Mouse (Mus musculus) kidney, adult 2 months (tissue): ENCODE data around the gene Rbm20. TPM values are rescaled to one million over a fixed set of nuclear protein-coding genes. Genes with fewer than 3 reads are reported as not detected.

Experiments used
- DNase-seq: peaks from one replicate; pipeline ENCODE4 v3.0.0; 2021
- H3K27ac ChIP-seq: fragments of 200-500 bp; 2 replicates; pipeline ENCODE4 v1.5.1; 2012; ENCODE audit warnings: low read depth, low read length, control low read depth, inconsistent platforms; ENCODE audit not compliant: insufficient read depth
- H3K27me3 ChIP-seq: fragments of 200-500 bp; replicated peaks from 2 replicates; pipeline ENCODE4 v1.6.1; 2012; ENCODE audit warnings: mild to moderate bottlenecking, moderate library complexity, low read length, inconsistent platforms; ENCODE audit not compliant: control insufficient read depth, insufficient read depth
- H3K36me3 ChIP-seq: fragments of 200-500 bp; 2 replicates; pipeline ENCODE4 v1.6.1; 2012; ENCODE audit warnings: mild to moderate bottlenecking, moderate library complexity, low read length, inconsistent platforms; ENCODE audit not compliant: control insufficient read depth, insufficient read depth
- H3K4me1 ChIP-seq: fragments of 200-500 bp; 2 replicates; pipeline ENCODE4 v1.6.1; 2011; ENCODE audit warnings: low read length; ENCODE audit not compliant: control insufficient read depth, insufficient read depth
- H3K4me3 ChIP-seq: fragments of 200-500 bp; 2 replicates; pipeline ENCODE4 v1.5.1; 2011; ENCODE audit warnings: mild to moderate bottlenecking, low read depth, low read length, control low read depth; ENCODE audit not compliant: insufficient read depth
- CTCF ChIP-seq: fragments of 200-500 bp; conservative IDR thresholded peaks from 2 replicates; pipeline ENCODE4 v1.5.1; 2011; ENCODE audit warnings: low read depth, mild to moderate bottlenecking, control low read depth, low read length, moderate library complexity, mixed read lengths; ENCODE audit not compliant: insufficient read depth, insufficient read length
- POLR2A ChIP-seq: fragments of 200-500 bp; IDR thresholded peaks from one replicate; pipeline ENCODE4 v1.6.1; 2011; ENCODE audit warnings: low read depth, low read length, control low read depth
- WGBS: fragments of 180-500 bp; shearing (Covaris S2); methylation state at CpG from one replicate; pipeline ENCODE4 v1.1.7; 2018; 5-methylcytosine and 5-hydroxymethylcytosine counted together
- polyA plus RNA-seq: library from polyadenylated mRNA; depleted of rRNA; stranded (reverse); fragments of >200 nt; gene quantifications from 2 replicates; pipeline ENCODE4 v1.2.3, GENCODE M21; 2012

Rbm20 gene
- polyA plus RNA-seq, 1 experiment = 4.3 TPM

GRCm38 (mm10) chr19:53671432-53671831 is 5.7 kb upstream of the Rbm20 start:
- Histone ChIP-seq H3K4me1 (no peaks in the 10 kb centered on the region), H3K27ac (no peak overlapping the region), H3K27me3 (no peaks in the 10 kb centered on the region), H3K4me3 (no peak overlapping the region), H3K36me3 (no peaks in the 10 kb centered on the region)
- no peak for TF ChIP-seq CTCF
- TF ChIP-seq POLR2A = no peak
- WGBS = 71% methylated on average over 3 of the region's 3 CpGs
- no peak for DNase-seq

DNA sequence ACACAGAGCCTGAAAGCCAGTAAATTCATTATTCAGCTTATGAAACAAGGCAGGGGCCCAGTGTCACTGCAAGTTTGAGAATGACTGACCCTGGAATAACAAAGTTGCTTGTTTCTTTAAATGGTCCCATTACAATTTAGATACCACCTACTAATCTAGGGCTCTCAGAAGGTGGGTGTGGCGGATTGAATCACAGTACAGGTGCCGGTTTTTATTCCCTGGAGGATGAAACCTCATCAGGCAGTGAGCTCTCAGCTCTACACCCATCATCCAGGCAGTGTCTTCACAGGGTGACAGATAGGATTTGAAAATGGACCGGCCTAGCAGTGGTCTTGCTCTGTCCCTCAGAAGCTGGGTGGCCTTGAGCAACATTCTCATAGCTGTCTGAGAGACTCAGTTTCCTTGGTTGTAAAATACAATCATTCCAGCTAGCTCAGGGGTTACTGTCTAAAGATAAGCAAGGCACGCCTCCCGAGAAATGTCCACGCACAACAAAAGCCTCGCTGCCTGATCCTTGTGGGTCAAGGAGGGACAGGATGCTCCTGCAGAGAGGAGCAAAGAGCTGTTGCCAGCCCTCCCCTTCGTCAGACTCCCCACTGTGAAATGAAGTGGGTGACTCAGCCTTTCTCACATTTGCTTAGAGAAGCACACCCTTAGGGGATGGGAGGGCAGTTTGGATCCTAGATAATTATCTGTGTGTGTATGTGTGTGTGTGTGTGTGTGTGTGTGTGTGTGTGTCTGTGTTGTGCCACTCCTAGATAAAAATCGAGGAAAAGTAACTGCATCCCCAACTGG is 2.8 kb upstream of the Rbm20 start:
- H3K27ac ChIP-seq = no peak overlapping the region
- no peaks in the 10 kb centered on the region for H3K4me1 ChIP-seq
- peaks cover 11% of the 10 kb centered on the region; the same call in 1 of the 2 replicates for H3K27me3 ChIP-seq
- H3K36me3 ChIP-seq = no peaks in the 10 kb centered on the region
- H3K4me3 ChIP-seq = no peak overlapping the region
- TF ChIP-seq CTCF (no peak), POLR2A (no peak)
- DNase-seq = no peak
- 73% methylated on average over 9 of the region's 9 CpGs for WGBS

DNA sequence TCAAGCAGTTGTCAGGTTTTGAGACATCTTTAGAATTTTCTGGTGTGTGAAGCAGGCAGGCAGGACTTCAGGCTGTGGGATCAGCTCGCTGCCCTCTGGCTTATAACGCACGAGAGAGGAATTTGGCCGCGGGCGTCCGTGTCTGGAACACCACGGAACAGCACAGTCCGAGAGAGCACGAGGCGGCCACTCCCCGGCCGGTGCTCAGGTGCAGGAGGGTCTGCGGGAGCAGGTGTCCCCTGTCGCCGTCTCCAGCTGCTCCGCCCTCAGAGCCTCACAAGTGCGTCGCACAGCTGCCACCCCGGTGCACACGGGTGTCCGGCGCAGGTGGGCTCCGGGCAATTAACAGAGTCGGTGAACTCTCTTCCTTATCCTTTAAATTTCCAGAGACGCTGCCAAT is 878 bp upstream of the Rbm20 start:
- TF ChIP-seq POLR2A (no peak), CTCF (no peak)
- Histone ChIP-seq H3K4me1 (no peaks in the 10 kb centered on the region), H3K36me3 (no peaks in the 10 kb centered on the region), H3K27ac (no peak overlapping the region), H3K4me3 (no peak overlapping the region), H3K27me3 (peaks cover 11% of the 10 kb centered on the region; the same call in 1 of the 2 replicates)
- 5% methylated on average over 26 of the region's 26 CpGs for WGBS
- peak; percentile 6 for DNase-seq

DNA sequence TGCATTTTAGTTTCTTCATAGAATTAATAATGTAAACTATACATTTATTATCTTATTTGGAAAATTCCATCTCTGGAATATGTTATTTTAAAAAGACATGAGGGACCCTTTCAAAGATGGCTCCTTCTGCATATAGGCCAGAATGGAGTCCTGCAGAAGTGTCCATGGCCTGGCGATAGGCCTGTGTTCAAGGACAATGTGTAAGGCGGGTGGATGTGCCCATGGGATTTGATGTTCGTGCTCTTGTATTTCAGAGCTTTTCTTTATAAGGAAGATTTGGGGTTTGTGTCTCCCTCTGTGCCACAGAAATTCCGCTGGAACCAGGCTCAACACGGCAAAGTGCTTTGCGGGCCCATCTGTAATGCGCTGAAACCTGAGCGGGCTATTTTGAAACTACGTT is 2.1 kb downstream of the Rbm20 start:
- Histone ChIP-seq H3K36me3 (no peaks in the 10 kb centered on the region), H3K4me3 (no peak overlapping the region), H3K27me3 (peaks cover 11% of the 10 kb centered on the region), H3K27ac (no peak overlapping the region), H3K4me1 (no peaks in the 10 kb centered on the region)
- TF ChIP-seq POLR2A (no peak), CTCF (no peak)
- DNase-seq = no peak
- 96% methylated on average over 9 of the region's 9 CpGs for WGBS

DNA sequence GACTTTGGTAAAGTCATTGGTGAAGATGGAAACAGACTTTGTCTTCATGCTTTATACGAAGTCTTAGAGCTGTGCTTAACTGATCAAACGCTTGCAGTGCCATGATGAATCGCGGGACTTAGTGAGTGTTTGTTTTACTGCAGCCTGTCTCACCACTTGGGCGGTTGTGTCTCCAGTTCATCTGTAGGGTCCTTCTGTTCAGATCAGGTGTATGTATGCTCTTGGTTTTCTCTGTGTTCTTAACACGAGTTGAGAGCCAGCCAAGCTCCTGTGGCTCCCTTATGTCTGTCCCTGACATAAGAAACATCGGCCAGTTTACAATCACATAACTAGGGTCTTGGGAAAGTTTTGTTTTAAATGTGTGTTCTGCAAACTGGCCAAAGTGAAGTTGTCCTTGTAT is 2.9 kb downstream of the Rbm20 start:
- DNase-seq = no peak
- Histone ChIP-seq H3K4me1 (no peaks in the 10 kb centered on the region), H3K36me3 (no peaks in the 10 kb centered on the region), H3K27me3 (peaks cover 11% of the 10 kb centered on the region), H3K4me3 (no peak overlapping the region), H3K27ac (no peak overlapping the region)
- WGBS = 88% methylated on average over 7 of the region's 7 CpGs
- no peak for TF ChIP-seq CTCF
- no peak for TF ChIP-seq POLR2A

DNA sequence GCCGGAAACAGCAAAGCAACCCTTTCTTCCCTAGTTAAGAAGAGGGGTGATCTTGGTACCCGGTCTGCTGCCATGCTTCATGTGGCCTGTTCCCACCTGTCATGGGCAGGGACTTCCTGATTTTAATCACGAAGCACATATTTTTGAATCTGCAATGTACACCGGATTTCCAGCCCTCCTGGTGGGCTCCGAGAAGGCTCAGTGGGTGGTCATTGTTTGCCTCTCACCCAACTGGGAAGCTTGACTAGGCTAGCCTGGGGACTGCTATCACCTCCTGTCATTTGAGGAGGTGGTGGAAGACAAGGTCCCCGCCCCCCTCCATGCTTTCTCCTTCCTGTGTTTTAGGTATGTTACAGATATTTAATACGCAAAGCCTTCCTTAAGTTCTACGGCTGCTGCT is 5.3 kb downstream of the Rbm20 start:
- TF ChIP-seq POLR2A = no peak
- no peak for TF ChIP-seq CTCF
- no peak for DNase-seq

DNA sequence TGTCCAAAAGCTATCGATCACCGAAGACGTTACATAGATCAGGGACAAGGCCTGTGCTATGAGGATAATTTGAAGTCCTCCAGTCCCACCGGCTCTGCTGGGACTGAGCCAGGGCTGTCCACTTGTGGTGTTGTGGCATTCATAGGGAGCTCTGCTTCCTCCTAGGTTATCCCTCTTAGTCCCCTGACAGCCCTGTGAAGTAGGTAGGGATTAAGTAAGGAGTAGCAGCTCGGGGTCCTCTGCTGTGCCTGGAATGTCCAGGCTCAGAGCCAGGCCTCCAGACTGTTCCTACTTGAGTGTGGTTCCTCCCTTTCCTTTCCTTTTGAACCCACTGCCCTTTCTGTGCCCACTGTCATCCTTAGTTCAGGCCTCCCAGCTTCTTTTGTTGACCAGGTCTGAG is 10.5 kb downstream of the Rbm20 start:
- H3K4me1 ChIP-seq = no peaks in the 10 kb centered on the region
- no peak overlapping the region for H3K27ac ChIP-seq
- no peak for DNase-seq
- H3K36me3 ChIP-seq = no peaks in the 10 kb centered on the region
- TF ChIP-seq CTCF (no peak), POLR2A (no peak)
- no peaks in the 10 kb centered on the region for H3K27me3 ChIP-seq
- H3K4me3 ChIP-seq = no peak overlapping the region
- 73% methylated on average over 5 of the region's 5 CpGs for WGBS

More for the DNA sequence above, 5.3 kb downstream of the Rbm20 start:
- Histone ChIP-seq H3K27ac (no peak overlapping the region), H3K36me3 (no peaks in the 10 kb centered on the region), H3K4me3 (no peak overlapping the region), H3K4me1 (no peaks in the 10 kb centered on the region), H3K27me3 (peaks cover 3% of the 10 kb centered on the region)
- 54% methylated on average over 8 of the region's 8 CpGs for WGBS
